Mouse (Mus musculus) right cerebral cortex, postnatal 10 days (tissue): ENCODE data around the gene Mrtfa.

ENCODE experiments used
- DNase-seq, 2 experiments: peaks; one replicate each; pipeline ENCODE4 v3.0.0; 2021; ENCODE audit warnings: low spot score in 2 of 2

Mrtfa gene

GRCm38 (mm10) chr15:81197197-81197596 is 6.6 kb upstream of the Mrtfa start:
- DNase-seq: no peak

GRCm38 (mm10) chr15:81195447-81195846 is 4.9 kb upstream of the Mrtfa start:
- DNase-seq: no peak

- DNase-seq: no peak
Observed at GRCm38 (mm10) chr15:81194791-81195190, 4.2 kb upstream of the Mrtfa start.

GRCm38 (mm10) chr15:81192858-81193257 is 2.3 kb upstream of the Mrtfa start:
- DNase-seq: no peak

- no peak for DNase-seq
Observed at GRCm38 (mm10) chr15:81192316-81192715, 1.8 kb upstream of the Mrtfa start.

- peak; percentile 43 to 59 for DNase-seq
Observed at GRCm38 (mm10) chr15:81191303-81191702, 746 bp upstream of the Mrtfa start.

- peak in 1 of 2 experiments; percentile 39 for DNase-seq
Observed at GRCm38 (mm10) chr15:81190011-81190629, 437 bp downstream of the Mrtfa start.

GRCm38 (mm10) chr15:81189061-81189460 is 1.5 kb downstream of the Mrtfa start:
- no peak for DNase-seq

GRCm38 (mm10) chr15:81184913-81185312 is 5.6 kb downstream of the Mrtfa start:
- DNase-seq: no peak

- no peak for DNase-seq
Observed at GRCm38 (mm10) chr15:81181233-81181632, 9.3 kb downstream of the Mrtfa start.

GRCm38 (mm10) chr15:81179523-81179922 is 11.0 kb downstream of the Mrtfa start:
- no peak for DNase-seq

GRCm38 (mm10) chr15:81178703-81179102 is 11.9 kb downstream of the Mrtfa start:
- no peak for DNase-seq

GRCm38 (mm10) chr15:81177860-81178259 is 12.7 kb downstream of the Mrtfa start:
- no peak for DNase-seq

- no peak for DNase-seq
Observed at GRCm38 (mm10) chr15:81175633-81176032, 14.9 kb downstream of the Mrtfa start.

GRCm38 (mm10) chr15:81172259-81172658 is 18.3 kb downstream of the Mrtfa start:
- no peak for DNase-seq

- no peak for DNase-seq
Observed at GRCm38 (mm10) chr15:81168735-81169134, 21.8 kb downstream of the Mrtfa start.

GRCm38 (mm10) chr15:81167831-81168230 is 22.7 kb downstream of the Mrtfa start:
- no peak for DNase-seq

GRCm38 (mm10) chr15:81166291-81166690 is 24.3 kb downstream of the Mrtfa start:
- DNase-seq: no peak

- no peak for DNase-seq
Observed at GRCm38 (mm10) chr15:81164560-81165310, 25.8 kb downstream of the Mrtfa start.

- no peak for DNase-seq
Observed at GRCm38 (mm10) chr15:81161571-81161970, 29.0 kb downstream of the Mrtfa start.

- DNase-seq: no peak
Observed at GRCm38 (mm10) chr15:81160677-81161076, 29.9 kb downstream of the Mrtfa start.

- DNase-seq: no peak
Observed at GRCm38 (mm10) chr15:81159212-81159611, 31.3 kb downstream of the Mrtfa start.

GRCm38 (mm10) chr15:81158517-81159120 is 31.9 kb downstream of the Mrtfa start:
- peak in 1 of 2 experiments; percentile 18 for DNase-seq
